Mouse (Mus musculus) heart, embryonic 10.5 days (tissue): ENCODE data around the gene Lrp8. TPM values are rescaled to one million over a fixed set of nuclear protein-coding genes. Genes with fewer than 3 reads are reported as not detected.

ENCODE experiments used
- DNase-seq: peaks from one replicate; pipeline ENCODE4 v3.0.0-alpha.2; 2017; ENCODE audit warnings: low spot score
- H3K27ac ChIP-seq: fragments of 300-500 bp; sonication (generic); 2 replicates; pipeline ENCODE4 v1.5.1; 2016; ENCODE audit warnings: mild to moderate bottlenecking
- H3K27me3 ChIP-seq: fragments of 300-500 bp; sonication (generic); 2 replicates; pipeline ENCODE4 v1.6.1; 2016; ENCODE audit warnings: mild to moderate bottlenecking; ENCODE audit not compliant: poor library complexity, insufficient read depth, severe bottlenecking
- H3K36me3 ChIP-seq: fragments of 300-500 bp; sonication (generic); 2 replicates; pipeline ENCODE4 v1.6.1; 2016; ENCODE audit warnings: mild to moderate bottlenecking, moderate library complexity
- H3K4me1 ChIP-seq: fragments of 300-500 bp; sonication (generic); 2 replicates; pipeline ENCODE4 v1.6.1; 2016; ENCODE audit warnings: mild to moderate bottlenecking
- H3K4me3 ChIP-seq: fragments of 300-500 bp; sonication (generic); 2 replicates; pipeline ENCODE4 v1.5.1; 2016; ENCODE audit warnings: mild to moderate bottlenecking, moderate library complexity
- H3K9me3 ChIP-seq: fragments of 300-500 bp; sonication (generic); 2 replicates; pipeline ENCODE4 v1.6.1; 2016; ENCODE audit warnings: mild to moderate bottlenecking, moderate library complexity
- WGBS: fragments of 180-500 bp; shearing (Covaris S2); methylation state at CpG from one replicate; pipeline ENCODE4 v1.1.7; 2016; 5-methylcytosine and 5-hydroxymethylcytosine counted together
- polyA plus RNA-seq: library from polyadenylated mRNA; unstranded; fragments of >200 nt; fragmentation: Nextera tagmentation; extraction: Ambion mirVana; gene quantifications from 2 replicates; pipeline ENCODE4 v1.2.1, GENCODE M21; 2016

The Lrp8 gene
- polyA plus RNA-seq, 1 experiment from 2014 or later, result 2.6 TPM

- Histone ChIP-seq H3K9me3 (no peaks in the 10 kb centered on the region), H3K4me3 (no peak overlapping the region), H3K27ac (no peak overlapping the region), H3K27me3 (peaks cover 14% of the 10 kb centered on the region), H3K4me1 (no peaks in the 10 kb centered on the region), H3K36me3 (no peaks in the 10 kb centered on the region)
- no peak for DNase-seq
- WGBS, result 87% methylated on average over 6 of the region's 6 CpGs
Measured at GRCm38 (mm10) chr4:107788841-107789240, 13.2 kb upstream of the Lrp8 start.

GRCm38 (mm10) chr4:107800801-107801200 is 1.3 kb upstream of the Lrp8 start:
- Histone ChIP-seq H3K27ac (no peak overlapping the region), H3K4me1 (peaks cover 31% of the 10 kb centered on the region), H3K9me3 (no peaks in the 10 kb centered on the region), H3K36me3 (no peaks in the 10 kb centered on the region), H3K4me3 (no peak overlapping the region), H3K27me3 (peaks cover 59% of the 10 kb centered on the region)
- DNase-seq, result no peak
- WGBS, result 75% methylated on average over 6 of the region's 6 CpGs

GRCm38 (mm10) chr4:107801366-107802184 is 486 bp upstream of the Lrp8 start:
- peak overlapping the region; percentile 80 for H3K4me3 ChIP-seq
- DNase-seq, result peak; percentile 88
- H3K27me3 ChIP-seq, result peaks cover 59% of the 10 kb centered on the region
- no peaks in the 10 kb centered on the region for H3K9me3 ChIP-seq
- no peaks in the 10 kb centered on the region for H3K36me3 ChIP-seq
- 1% methylated on average over 41 of the region's 41 CpGs for WGBS
- peaks cover 31% of the 10 kb centered on the region for H3K4me1 ChIP-seq
- peak overlapping the region; percentile 86 for H3K27ac ChIP-seq

- Histone ChIP-seq H3K27ac (peak overlapping the region; percentile 86), H3K4me3 (peak overlapping the region; percentile 80), H3K36me3 (no peaks in the 10 kb centered on the region), H3K27me3 (peaks cover 62% of the 10 kb centered on the region), H3K9me3 (no peaks in the 10 kb centered on the region), H3K4me1 (peaks cover 31% of the 10 kb centered on the region)
- WGBS, result under 1% methylated on average over 65 of the region's 65 CpGs
- DNase-seq, result peak; percentile 79
Measured at GRCm38 (mm10) chr4:107802450-107803331, 630 bp downstream of the Lrp8 start.

GRCm38 (mm10) chr4:107803351-107804106 is 1.5 kb downstream of the Lrp8 start:
- peak overlapping the region; percentile 86 for H3K27ac ChIP-seq
- peaks cover 60% of the 10 kb centered on the region for H3K27me3 ChIP-seq
- WGBS, result under 1% methylated on average over 42 of the region's 46 CpGs
- peaks cover 36% of the 10 kb centered on the region for H3K4me1 ChIP-seq
- H3K36me3 ChIP-seq, result no peaks in the 10 kb centered on the region
- peak; percentile 97 for DNase-seq
- H3K4me3 ChIP-seq, result peak overlapping the region; percentile 80
- H3K9me3 ChIP-seq, result no peaks in the 10 kb centered on the region

GRCm38 (mm10) chr4:107805491-107805890 is 3.4 kb downstream of the Lrp8 start:
- H3K9me3 ChIP-seq, result no peaks in the 10 kb centered on the region
- H3K36me3 ChIP-seq, result no peaks in the 10 kb centered on the region
- H3K4me1 ChIP-seq, result peaks cover 41% of the 10 kb centered on the region
- peaks cover 45% of the 10 kb centered on the region for H3K27me3 ChIP-seq
- H3K27ac ChIP-seq, result no peak overlapping the region
- H3K4me3 ChIP-seq, result no peak overlapping the region
- WGBS, result 79% methylated on average over 3 of the region's 3 CpGs
- no peak for DNase-seq

- peaks cover 38% of the 10 kb centered on the region for H3K4me1 ChIP-seq
- H3K9me3 ChIP-seq, result no peaks in the 10 kb centered on the region
- H3K36me3 ChIP-seq, result no peaks in the 10 kb centered on the region
- peaks cover 40% of the 10 kb centered on the region for H3K27me3 ChIP-seq
- H3K4me3 ChIP-seq, result no peak overlapping the region
- DNase-seq, result no peak
- WGBS, result 72% methylated on average over 4 of the region's 4 CpGs
- H3K27ac ChIP-seq, result no peak overlapping the region
Measured at GRCm38 (mm10) chr4:107807796-107808195, 5.7 kb downstream of the Lrp8 start.

GRCm38 (mm10) chr4:107808655-107809054 is 6.6 kb downstream of the Lrp8 start:
- peaks cover 29% of the 10 kb centered on the region for H3K4me1 ChIP-seq
- H3K27ac ChIP-seq, result no peak overlapping the region
- H3K27me3 ChIP-seq, result peaks cover 38% of the 10 kb centered on the region
- H3K4me3 ChIP-seq, result no peak overlapping the region
- no peaks in the 10 kb centered on the region for H3K36me3 ChIP-seq
- DNase-seq, result no peak
- no peaks in the 10 kb centered on the region for H3K9me3 ChIP-seq

- H3K4me1 ChIP-seq, result peaks cover 20% of the 10 kb centered on the region
- no peak overlapping the region for H3K4me3 ChIP-seq
- no peak for DNase-seq
- no peaks in the 10 kb centered on the region for H3K9me3 ChIP-seq
- peaks cover 24% of the 10 kb centered on the region for H3K27me3 ChIP-seq
- WGBS, result 72% methylated on average over 3 of the region's 3 CpGs
- no peak overlapping the region for H3K27ac ChIP-seq
- H3K36me3 ChIP-seq, result 0 out of 2 replicates have a peak, but pooled peaks cover 4% of the 10 kb centered on the region
Measured at GRCm38 (mm10) chr4:107811006-107811405, 8.9 kb downstream of the Lrp8 start.

- Histone ChIP-seq H3K4me1 (peaks cover 28% of the 10 kb centered on the region), H3K36me3 (0 out of 2 replicates have a peak, but pooled peaks cover 4% of the 10 kb centered on the region), H3K4me3 (no peak overlapping the region), H3K27ac (0 out of 2 replicates have a peak overlapping the region, but pooled peaks have one; percentile 25), H3K27me3 (peaks cover 15% of the 10 kb centered on the region; the same call in 1 of the 2 replicates), H3K9me3 (no peaks in the 10 kb centered on the region)
- 48% methylated on average over 10 of the region's 10 CpGs for WGBS
- DNase-seq, result no peak
Measured at GRCm38 (mm10) chr4:107811716-107812330, 9.8 kb downstream of the Lrp8 start.

GRCm38 (mm10) chr4:107812336-107812735 is 10.3 kb downstream of the Lrp8 start:
- DNase-seq, result no peak
- Histone ChIP-seq H3K36me3 (0 out of 2 replicates have a peak, but pooled peaks cover 4% of the 10 kb centered on the region), H3K4me1 (peaks cover 29% of the 10 kb centered on the region), H3K27ac (no peak overlapping the region), H3K27me3 (peaks cover 12% of the 10 kb centered on the region; the same call in 1 of the 2 replicates), H3K4me3 (no peak overlapping the region), H3K9me3 (no peaks in the 10 kb centered on the region)
- WGBS, result 74% methylated on average over 6 of the region's 6 CpGs

GRCm38 (mm10) chr4:107816459-107816858 is 14.4 kb downstream of the Lrp8 start:
- no peaks in the 10 kb centered on the region for H3K9me3 ChIP-seq
- 67% methylated on average over 4 of the region's 4 CpGs for WGBS
- no peak overlapping the region for H3K4me3 ChIP-seq
- peaks cover 33% of the 10 kb centered on the region for H3K4me1 ChIP-seq
- H3K36me3 ChIP-seq, result 0 out of 2 replicates have a peak, but pooled peaks cover 4% of the 10 kb centered on the region
- peaks cover 22% of the 10 kb centered on the region; the same call in 1 of the 2 replicates for H3K27me3 ChIP-seq
- no peak for DNase-seq
- no peak overlapping the region for H3K27ac ChIP-seq
